Mouse (Mus musculus): ENCODE measurements at regions not wholly inside any gene's neighbourhood (a gene's known extent, or its start where the extent isn't known, plus 50 kb on each side); places are given as distances from the start of the nearest gene placed in this dataset.
A peak's percentile ranks its signal among the peaks of the same experiment; 100 is the strongest.

- DNase-seq = no peak
Observed at GRCm38 (mm10) chr3:70216096-70216495, 208.7 kb downstream of the Otol1 start.

GRCm38 (mm10) chr3:70218757-70219360 lies 211.4 kb downstream of the Otol1 start:
- no peak for DNase-seq

GRCm38 (mm10) chr3:70223443-70224065 lies 216.1 kb downstream of the Otol1 start:
- DNase-seq = peak; percentile 6 to 13

GRCm38 (mm10) chr3:70224846-70225245 lies 217.4 kb downstream of the Otol1 start:
- DNase-seq = no peak

GRCm38 (mm10) chr3:70227165-70227564 lies 219.8 kb downstream of the Otol1 start:
- DNase-seq = no peak

- no peak for DNase-seq
Observed at GRCm38 (mm10) chr3:70248655-70249054, 241.2 kb downstream of the Otol1 start.

GRCm38 (mm10) chr3:70249922-70250321 lies 242.5 kb downstream of the Otol1 start:
- no peak for DNase-seq

GRCm38 (mm10) chr3:70250733-70251132 lies 243.3 kb downstream of the Otol1 start:
- no peak for DNase-seq

GRCm38 (mm10) chr3:70263318-70263717 lies 255.9 kb downstream of the Otol1 start:
- DNase-seq = no peak

- DNase-seq = no peak
Observed at GRCm38 (mm10) chr3:70288590-70289388, 281.4 kb downstream of the Otol1 start.

GRCm38 (mm10) chr3:70307556-70307955 lies 300.1 kb downstream of the Otol1 start:
- peak; percentile 9 to 40 for DNase-seq

GRCm38 (mm10) chr3:70308061-70308461 lies 300.6 kb downstream of the Otol1 start:
- DNase-seq = no peak

- DNase-seq = no peak
Observed at GRCm38 (mm10) chr3:70309304-70309703, 301.9 kb downstream of the Otol1 start.

GRCm38 (mm10) chr3:70311055-70311454 lies 303.6 kb downstream of the Otol1 start:
- no peak for DNase-seq

- no peak for DNase-seq
Observed at GRCm38 (mm10) chr3:70312034-70312433, 304.6 kb downstream of the Otol1 start.

GRCm38 (mm10) chr3:70313119-70313868 lies 305.9 kb downstream of the Otol1 start:
- no peak for DNase-seq

GRCm38 (mm10) chr3:70314239-70314638 lies 306.8 kb downstream of the Otol1 start:
- DNase-seq = no peak

- DNase-seq = no peak
Observed at GRCm38 (mm10) chr3:70318377-70318776, 311.0 kb downstream of the Otol1 start.

- no peak for DNase-seq
Observed at GRCm38 (mm10) chr3:70319139-70319538, 311.7 kb downstream of the Otol1 start.

GRCm38 (mm10) chr3:70321161-70321657 lies 313.8 kb downstream of the Otol1 start:
- DNase-seq = no peak

- DNase-seq = no peak
Observed at GRCm38 (mm10) chr3:70324692-70325091, 317.3 kb downstream of the Otol1 start.

Data from layer of hippocampus, postnatal 36 days (tissue).